Mouse (Mus musculus): ENCODE measurements around the gene Ankrd11.

Gene Ankrd11

GRCm38 (mm10) chr8:122938591-122938990 lies 103.5 kb downstream of the Ankrd11 start:
- no peaks in the 10 kb centered on the region for H3K9me3 ChIP-seq (ENCODE audit: low read length)
- TF ChIP-seq NANOG (IDR thresholded peaks at IDR 0.05; ENCODE audit: borderline replicate concordance, low read length) (no peak), POU5F1 (IDR thresholded peaks at IDR 0.05; ENCODE audit: borderline replicate concordance, low read length) (no peak), CTCF (conservative IDR thresholded peaks at IDR 0.05; ENCODE audit: low read length) (no peak)

DNA sequence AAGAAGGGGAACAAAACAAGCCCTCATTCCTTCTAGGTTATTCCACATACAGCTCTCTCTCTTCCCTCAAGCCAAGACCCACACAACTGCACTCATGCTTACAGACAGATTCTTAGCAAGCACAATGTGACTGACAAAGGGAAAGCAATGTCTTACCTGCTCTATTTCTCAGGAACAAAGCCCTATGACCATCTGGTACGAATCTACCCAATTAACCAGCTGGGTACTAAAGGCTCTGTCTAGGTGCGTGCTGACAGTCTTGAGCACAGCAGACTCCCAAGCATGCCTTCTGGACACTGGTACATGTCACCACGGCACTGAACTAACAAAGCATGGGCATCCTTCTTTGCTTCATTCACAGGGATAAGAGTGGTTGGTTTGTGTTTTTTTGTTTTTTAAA lies 103.9 kb downstream of the Ankrd11 start:
- no peaks in the 10 kb centered on the region for H3K9me3 ChIP-seq (ENCODE audit: low read length)
- peaks cover 76% of the 10 kb centered on the region for H3K4me1 ChIP-seq (replicated peaks; ENCODE audit: low read depth, low read length)
- TF ChIP-seq NANOG (IDR thresholded peaks at IDR 0.05; ENCODE audit: borderline replicate concordance, low read length) (no peak), CTCF (conservative IDR thresholded peaks at IDR 0.05; ENCODE audit: low read length) (no peak), POU5F1 (IDR thresholded peaks at IDR 0.05; ENCODE audit: borderline replicate concordance, low read length) (no peak)

More at GRCm38 (mm10) chr8:122938591-122938990, 103.5 kb downstream of the Ankrd11 start:
- H3K4me1 ChIP-seq (replicated peaks; ENCODE audit: low read depth, low read length): peaks cover 74% of the 10 kb centered on the region
- H3K27me3 ChIP-seq (ENCODE audit: insufficient read depth, low read length): no peaks in the 10 kb centered on the region
- H3K36me3 ChIP-seq (ENCODE audit: insufficient read depth, low read length): peaks cover 48% of the 10 kb centered on the region
- H3K4me3 ChIP-seq (replicated peaks; ENCODE audit: low read length): no peak overlapping the region

DNA sequence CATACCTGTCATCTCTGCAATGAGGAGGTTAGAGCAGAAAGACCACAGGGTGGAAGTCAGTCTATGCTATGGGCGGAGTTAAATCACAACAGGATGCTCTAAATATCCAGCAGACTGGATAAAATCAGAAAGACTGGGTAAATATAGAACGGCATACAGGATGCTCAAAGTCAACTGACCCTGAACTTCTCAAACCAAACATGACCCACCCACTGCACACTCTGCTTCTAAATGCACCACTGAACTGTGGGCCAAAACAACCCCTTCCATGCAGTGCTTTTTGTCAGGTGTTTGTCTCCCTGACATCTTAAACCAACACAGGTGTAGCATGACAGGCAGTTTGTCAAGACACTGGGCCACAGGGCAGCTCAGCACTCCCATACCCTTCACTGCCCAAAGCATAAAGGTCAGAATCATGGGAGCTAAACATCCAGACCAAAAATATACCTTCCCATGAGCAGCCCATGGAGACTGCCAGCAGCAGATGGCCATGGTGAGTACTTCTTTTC lies 104.5 kb downstream of the Ankrd11 start:
- no peak for TF ChIP-seq POU5F1 (IDR thresholded peaks at IDR 0.05; ENCODE audit: borderline replicate concordance, low read length)
- TF ChIP-seq NANOG (IDR thresholded peaks at IDR 0.05; ENCODE audit: borderline replicate concordance, low read length): no peak
- no peak for TF ChIP-seq CTCF (conservative IDR thresholded peaks at IDR 0.05; ENCODE audit: low read length)

More for the DNA sequence above, 103.9 kb downstream of the Ankrd11 start:
- Histone ChIP-seq H3K27me3 (ENCODE audit: insufficient read depth, low read length) (no peaks in the 10 kb centered on the region), H3K4me3 (replicated peaks; ENCODE audit: low read length) (no peak overlapping the region), H3K36me3 (ENCODE audit: insufficient read depth, low read length) (peaks cover 52% of the 10 kb centered on the region)

GRCm38 (mm10) chr8:122935912-122936311 lies 106.2 kb downstream of the Ankrd11 start:
- peaks cover 77% of the 10 kb centered on the region for H3K4me1 ChIP-seq (replicated peaks; ENCODE audit: low read depth, low read length)
- peaks cover 58% of the 10 kb centered on the region for H3K36me3 ChIP-seq (ENCODE audit: insufficient read depth, low read length)
- no peaks in the 10 kb centered on the region for H3K27me3 ChIP-seq (ENCODE audit: insufficient read depth, low read length)
- no peak overlapping the region for H3K4me3 ChIP-seq (replicated peaks; ENCODE audit: low read length)
- TF ChIP-seq NANOG (IDR thresholded peaks at IDR 0.05; ENCODE audit: borderline replicate concordance, low read length): no peak
- TF ChIP-seq POU5F1 (IDR thresholded peaks at IDR 0.05; ENCODE audit: borderline replicate concordance, low read length): no peak
- no peak for TF ChIP-seq CTCF (conservative IDR thresholded peaks at IDR 0.05; ENCODE audit: low read length)
- H3K9me3 ChIP-seq (ENCODE audit: low read length): no peaks in the 10 kb centered on the region

More for the DNA sequence above, 104.5 kb downstream of the Ankrd11 start:
- no peaks in the 10 kb centered on the region for H3K9me3 ChIP-seq (ENCODE audit: low read length)
- no peaks in the 10 kb centered on the region for H3K27me3 ChIP-seq (ENCODE audit: insufficient read depth, low read length)
- H3K4me3 ChIP-seq (replicated peaks; ENCODE audit: low read length): no peak overlapping the region
- H3K4me1 ChIP-seq (replicated peaks; ENCODE audit: low read depth, low read length): peaks cover 76% of the 10 kb centered on the region
- peaks cover 58% of the 10 kb centered on the region for H3K36me3 ChIP-seq (ENCODE audit: insufficient read depth, low read length)

GRCm38 (mm10) chr8:122935118-122935517 lies 107.0 kb downstream of the Ankrd11 start:
- no peaks in the 10 kb centered on the region for H3K27me3 ChIP-seq (ENCODE audit: insufficient read depth, low read length)

GRCm38 (mm10) chr8:122933973-122934372 lies 108.1 kb downstream of the Ankrd11 start:
- H3K27me3 ChIP-seq (ENCODE audit: insufficient read depth, low read length): no peaks in the 10 kb centered on the region
- H3K4me1 ChIP-seq (replicated peaks; ENCODE audit: low read depth, low read length): peaks cover 79% of the 10 kb centered on the region
- TF ChIP-seq CTCF (conservative IDR thresholded peaks at IDR 0.05; ENCODE audit: low read length) (no peak), NANOG (IDR thresholded peaks at IDR 0.05; ENCODE audit: borderline replicate concordance, low read length) (no peak), POU5F1 (IDR thresholded peaks at IDR 0.05; ENCODE audit: borderline replicate concordance, low read length) (no peak)
- H3K4me3 ChIP-seq (replicated peaks; ENCODE audit: low read length): no peak overlapping the region
- H3K36me3 ChIP-seq (ENCODE audit: insufficient read depth, low read length): peaks cover 48% of the 10 kb centered on the region
- H3K9me3 ChIP-seq (ENCODE audit: low read length): no peaks in the 10 kb centered on the region

More at GRCm38 (mm10) chr8:122935118-122935517, 107.0 kb downstream of the Ankrd11 start:
- Histone ChIP-seq H3K9me3 (ENCODE audit: low read length) (no peaks in the 10 kb centered on the region), H3K4me3 (replicated peaks; ENCODE audit: low read length) (no peak overlapping the region), H3K4me1 (replicated peaks; ENCODE audit: low read depth, low read length) (peaks cover 79% of the 10 kb centered on the region), H3K36me3 (ENCODE audit: insufficient read depth, low read length) (peaks cover 53% of the 10 kb centered on the region)
- no peak for TF ChIP-seq POU5F1 (IDR thresholded peaks at IDR 0.05; ENCODE audit: borderline replicate concordance, low read length)

DNA sequence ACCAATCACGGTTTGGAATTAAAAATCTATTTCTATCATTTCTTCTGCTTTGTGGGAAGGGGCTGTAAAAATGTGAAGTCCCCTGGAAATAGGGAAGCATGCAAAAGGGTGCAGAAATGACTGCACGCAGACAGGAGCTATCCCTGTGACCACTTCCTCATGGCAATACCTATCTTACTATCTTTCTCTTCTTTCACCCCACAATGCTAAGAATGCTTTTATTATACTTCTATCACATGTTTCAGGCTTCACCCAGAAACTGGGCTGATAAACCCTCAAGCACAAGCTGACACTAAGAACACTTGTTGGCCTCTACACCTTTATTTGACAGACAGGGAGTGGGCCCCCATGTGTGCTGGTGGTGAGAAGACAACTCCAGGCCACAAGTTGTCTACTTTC lies 109.5 kb downstream of the Ankrd11 start:
- Histone ChIP-seq H3K4me1 (replicated peaks; ENCODE audit: low read depth, low read length) (peaks cover 74% of the 10 kb centered on the region), H3K4me3 (replicated peaks; ENCODE audit: low read length) (no peak overlapping the region), H3K9me3 (ENCODE audit: low read length) (no peaks in the 10 kb centered on the region), H3K36me3 (ENCODE audit: insufficient read depth, low read length) (peaks cover 54% of the 10 kb centered on the region), H3K27me3 (ENCODE audit: insufficient read depth, low read length) (no peaks in the 10 kb centered on the region)
- TF ChIP-seq CTCF (conservative IDR thresholded peaks at IDR 0.05; ENCODE audit: low read length) (no peak), POU5F1 (IDR thresholded peaks at IDR 0.05; ENCODE audit: borderline replicate concordance, low read length) (no peak), NANOG (IDR thresholded peaks at IDR 0.05; ENCODE audit: borderline replicate concordance, low read length) (no peak)

GRCm38 (mm10) chr8:122931834-122932560 lies 110.1 kb downstream of the Ankrd11 start:
- Histone ChIP-seq H3K4me3 (replicated peaks; ENCODE audit: low read length) (no peak overlapping the region), H3K9me3 (ENCODE audit: low read length) (no peaks in the 10 kb centered on the region), H3K27me3 (ENCODE audit: insufficient read depth, low read length) (no peaks in the 10 kb centered on the region), H3K4me1 (replicated peaks; ENCODE audit: low read depth, low read length) (peaks cover 75% of the 10 kb centered on the region), H3K36me3 (ENCODE audit: insufficient read depth, low read length) (peaks cover 56% of the 10 kb centered on the region)
- TF ChIP-seq NANOG (IDR thresholded peaks at IDR 0.05; ENCODE audit: borderline replicate concordance, low read length) (no peak), CTCF (conservative IDR thresholded peaks at IDR 0.05; ENCODE audit: low read length) (no peak), POU5F1 (IDR thresholded peaks at IDR 0.05; ENCODE audit: borderline replicate concordance, low read length) (no peak)

Data from E14TG2a.4 (cell line).